Mouse (Mus musculus): Measurements from ENCODE around the gene Tmigd3.

- no peak for TF ChIP-seq CTCF (IDR thresholded peaks at IDR 0.05)
- no peak for TF ChIP-seq EP300 (IDR thresholded peaks at IDR 0.05; ENCODE audit: insufficient read depth, low read depth, low read length)
- TF ChIP-seq POLR2A (IDR thresholded peaks at IDR 0.05; ENCODE audit: insufficient read depth, low read depth, low read length), result no peak
Measured at GRCm38 (mm10) chr3:105883111-105883510, 12.4 kb downstream of the Tmigd3 start.

Measured in heart, adult 2 months (tissue).